Mouse (Mus musculus) natural killer cell, adult 2 months (primary cell): ENCODE data around the gene 1700029P11Rik.

Experiments
- DNase-seq, 2 experiments: peaks; one replicate each; pipeline ENCODE4 v3.0.0; 2022; ENCODE audit warnings: low spot score in 2 of 2

1700029P11Rik gene

DNA sequence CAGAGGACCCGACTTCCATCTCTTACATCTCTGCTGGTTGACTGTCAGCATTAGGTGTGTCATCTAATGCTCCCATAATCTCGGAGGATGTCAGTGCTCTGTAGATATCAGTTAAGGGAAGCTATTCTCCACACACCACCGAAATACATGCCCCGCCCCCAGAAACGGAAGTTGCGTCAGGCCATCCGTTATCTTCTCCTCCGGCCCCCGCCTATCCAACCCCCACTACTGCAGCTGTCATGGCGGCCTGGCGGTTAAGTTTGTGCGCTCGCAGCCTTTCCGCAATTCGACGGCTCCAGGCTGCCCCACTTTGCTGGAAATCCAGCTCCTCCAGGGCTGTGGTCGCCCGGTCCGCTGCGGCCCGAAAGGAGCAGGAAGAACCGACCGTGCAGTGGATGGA is at the start of gene 1700029P11Rik:
Gene 1700029P11Rik, plus strand, starts transcription at position 220 of the 400 bp plus-strand sequence.
- DNase-seq: no peak

DNA sequence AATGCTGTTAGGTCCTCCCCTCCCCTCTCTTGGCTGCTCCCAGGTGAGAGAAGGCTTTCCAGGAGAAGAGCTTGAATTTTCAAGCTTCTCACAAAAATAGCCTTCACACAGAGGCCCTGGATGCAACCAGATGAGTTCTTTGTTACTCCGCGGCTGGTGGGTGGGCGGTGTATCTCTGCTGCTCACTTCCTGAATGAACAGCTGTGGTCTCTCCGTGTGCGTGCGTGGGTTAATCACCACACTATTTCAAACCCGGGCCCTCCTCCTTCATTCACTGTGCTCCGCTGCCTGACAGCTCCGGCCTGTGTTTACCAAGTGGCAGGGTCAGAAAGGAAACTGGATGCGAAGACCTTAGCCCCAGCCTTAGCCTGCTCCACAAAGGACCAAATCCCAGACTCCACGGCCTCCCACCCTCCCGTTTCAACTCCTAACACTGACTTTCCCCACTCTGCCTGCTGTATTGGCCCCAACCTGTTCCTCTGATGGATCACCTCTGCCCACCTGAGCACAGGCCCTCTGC is 47.3 kb upstream of the 1700029P11Rik start:
- peak in 1 of 2 experiments; percentile 50 for DNase-seq

GRCm38 (mm10) chr15:81933986-81934385 is 46.4 kb upstream of the 1700029P11Rik start:
- DNase-seq: peak in 1 of 2 experiments; percentile 43

DNA sequence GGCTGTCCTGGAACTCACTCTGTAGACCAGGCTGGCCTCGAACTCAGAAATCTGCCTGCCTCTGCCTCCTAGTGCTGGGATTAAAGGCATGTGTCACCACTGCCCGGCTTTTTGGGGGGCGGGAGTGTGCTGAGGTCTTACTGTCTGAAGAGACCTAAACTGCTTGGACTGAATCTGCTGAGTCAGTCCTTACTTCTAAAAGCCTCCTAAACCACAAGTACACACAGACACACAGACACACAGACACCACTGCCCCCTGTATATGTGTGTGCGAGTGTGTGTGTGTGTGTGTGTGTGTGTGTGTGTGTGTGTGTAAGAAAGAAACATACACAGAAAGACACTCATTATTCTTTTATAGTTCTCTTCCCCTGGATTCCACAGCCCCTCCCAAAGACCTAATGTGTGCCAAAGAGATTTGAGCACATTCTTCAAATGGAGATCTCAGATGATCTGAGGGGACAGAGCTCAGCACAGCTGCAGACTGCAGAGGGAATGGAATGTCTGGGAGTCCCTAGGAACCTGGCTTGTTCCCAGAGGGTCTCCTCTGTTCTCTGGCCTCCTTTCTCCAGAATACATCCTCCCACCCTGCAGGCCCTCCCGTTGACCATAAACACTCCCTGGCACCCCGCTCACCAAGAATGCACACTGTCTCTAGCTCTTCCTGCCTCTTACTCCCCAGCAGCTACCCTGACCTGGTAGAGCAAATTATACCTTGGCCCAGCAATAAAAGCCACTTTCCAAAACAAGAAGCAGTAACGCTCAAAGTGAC is 44.3 kb upstream of the 1700029P11Rik start:
- no peak for DNase-seq

- DNase-seq: no peak
These were observed 43.7 kb upstream of the 1700029P11Rik start, which contains the start of gene Csdc2 for GRCm38 (mm10) chr15:81936679-81937078. TSS of gene Csdc2 (plus strand) at chr15:81936759.

GRCm38 (mm10) chr15:81937098-81937972 is 43.0 kb upstream of the 1700029P11Rik start:
- no peak for DNase-seq

GRCm38 (mm10) chr15:81938246-81938645 is 42.1 kb upstream of the 1700029P11Rik start:
- DNase-seq: peak in 1 of 2 experiments; percentile 28

DNA sequence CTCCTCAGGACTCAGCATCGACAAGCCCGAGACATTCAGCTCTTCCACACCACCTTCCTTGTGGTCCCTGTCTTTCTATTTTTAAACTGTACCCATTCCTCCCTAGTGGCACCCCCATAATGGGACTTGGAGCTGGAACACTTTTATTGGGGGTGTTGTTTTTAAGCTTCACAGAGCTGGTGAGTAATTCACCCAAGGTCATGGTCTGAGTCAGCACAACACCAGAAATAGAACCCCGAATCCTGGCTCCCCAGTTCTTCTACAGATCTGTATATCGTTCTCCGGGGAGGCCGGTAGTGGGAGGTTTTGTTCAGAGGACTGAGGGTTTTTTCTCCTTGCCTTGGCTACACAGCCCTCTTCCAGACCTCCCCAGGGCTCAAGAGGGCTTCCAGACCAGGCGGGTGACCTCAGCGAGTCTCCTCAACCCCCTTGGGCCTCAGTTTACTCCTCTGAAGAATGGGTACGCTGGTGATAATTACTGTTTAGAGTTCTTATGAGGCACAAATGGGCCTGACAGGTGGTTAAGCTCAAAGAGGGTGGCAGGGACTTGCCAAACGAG is 41.1 kb upstream of the 1700029P11Rik start:
- no peak for DNase-seq

- DNase-seq: no peak
These were observed 40.6 kb upstream of the 1700029P11Rik start for GRCm38 (mm10) chr15:81939774-81940173.

GRCm38 (mm10) chr15:81940219-81940618 is 40.1 kb upstream of the 1700029P11Rik start:
- DNase-seq: no peak

- DNase-seq: no peak
These were observed 39.3 kb upstream of the 1700029P11Rik start for GRCm38 (mm10) chr15:81941010-81941409.

DNA sequence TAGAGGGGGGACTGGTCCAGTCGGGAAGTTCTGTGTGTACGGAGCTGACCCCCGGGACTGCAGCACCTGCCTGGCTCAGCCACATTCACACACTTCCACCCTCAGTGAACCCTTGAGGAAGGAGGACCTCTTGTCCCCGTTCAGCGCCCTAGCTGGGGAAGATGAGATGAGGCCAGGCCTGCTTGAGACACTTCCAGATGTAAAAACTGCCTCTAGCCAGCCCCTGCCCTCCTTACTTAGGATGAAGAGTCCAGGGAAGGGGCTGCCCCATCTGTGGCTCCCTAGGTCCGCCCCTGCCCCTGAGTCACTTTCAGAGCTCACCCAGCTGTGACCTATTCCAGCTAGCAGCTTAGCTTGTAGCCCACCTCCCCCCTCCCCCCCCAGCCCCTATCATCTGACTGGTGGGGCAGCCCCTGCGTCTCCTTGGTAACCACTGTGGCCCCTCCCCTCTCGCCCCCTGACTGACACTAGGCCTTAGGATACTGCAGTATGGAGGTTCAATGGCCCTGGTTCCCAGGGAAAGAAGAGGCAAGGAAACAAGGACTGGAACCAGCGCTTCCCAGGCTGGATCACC is 37.1 kb upstream of the 1700029P11Rik start:
- DNase-seq: no peak

DNA sequence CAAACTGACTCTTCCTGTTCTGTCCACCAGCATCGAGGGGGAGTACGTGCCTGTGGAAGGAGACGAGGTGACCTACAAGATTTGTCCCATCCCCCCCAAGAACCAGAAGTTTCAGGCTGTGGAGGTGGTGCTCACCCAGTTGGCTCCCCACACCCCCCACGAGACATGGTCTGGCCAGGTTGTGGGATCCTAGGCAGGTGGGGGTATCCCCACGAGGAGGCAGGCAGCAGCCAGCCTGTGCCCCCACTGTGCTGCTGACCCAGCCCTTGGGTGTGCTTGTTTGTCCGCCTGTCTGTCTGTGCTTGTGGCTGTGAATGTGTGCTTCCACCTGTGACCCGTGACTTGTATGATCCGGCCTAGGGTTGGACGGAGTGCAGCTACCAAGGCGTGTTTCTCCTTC is 31.3 kb upstream of the 1700029P11Rik start:
- DNase-seq: no peak

GRCm38 (mm10) chr15:81949476-81950131 is 30.7 kb upstream of the 1700029P11Rik start:
- DNase-seq: no peak

- no peak for DNase-seq
These were observed 29.6 kb upstream of the 1700029P11Rik start for GRCm38 (mm10) chr15:81950716-81951115.

DNA sequence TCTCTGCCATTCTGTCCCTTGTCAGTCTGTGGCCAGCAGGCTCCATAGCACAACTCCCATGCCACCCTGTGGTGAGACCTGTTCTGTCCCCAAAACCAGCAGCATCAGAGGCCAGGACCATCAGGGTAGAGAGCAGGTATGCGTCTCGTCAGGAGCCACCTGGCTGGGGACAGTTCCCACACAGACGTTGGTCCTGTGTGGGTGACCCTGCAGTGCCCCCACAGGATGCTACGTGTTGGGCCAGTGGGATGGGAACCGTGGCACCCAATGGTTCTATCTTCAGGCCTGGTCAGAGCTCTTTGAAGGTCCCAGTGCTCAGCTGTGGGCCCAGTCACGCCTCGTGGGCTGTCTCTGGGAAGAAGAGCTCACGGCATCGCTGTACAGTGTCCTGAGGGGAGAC is 29.2 kb upstream of the 1700029P11Rik start:
- DNase-seq: no peak

- DNase-seq: no peak
These were observed 28.0 kb upstream of the 1700029P11Rik start for GRCm38 (mm10) chr15:81952310-81952709.

DNA sequence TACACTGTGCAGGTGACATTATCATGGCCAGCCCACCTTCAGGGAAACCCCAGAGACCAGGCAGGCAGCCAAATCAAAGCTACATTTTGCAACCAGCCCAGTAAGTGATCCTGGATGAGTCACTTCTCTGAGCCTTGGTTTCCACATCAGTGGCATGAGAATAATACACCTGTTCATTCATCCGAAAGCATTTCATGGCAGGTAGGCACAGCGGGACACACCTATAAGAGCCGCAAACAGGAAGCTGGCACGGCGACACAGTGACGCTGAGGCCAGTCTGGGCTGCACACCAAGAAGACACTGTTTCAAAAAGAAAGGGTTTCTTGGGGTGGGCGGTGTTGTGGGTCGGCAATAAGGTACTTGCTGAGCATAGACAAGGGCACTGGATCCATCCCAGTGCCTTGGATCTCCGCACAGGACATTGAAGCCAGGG is 26.2 kb upstream of the 1700029P11Rik start:
- DNase-seq: no peak

GRCm38 (mm10) chr15:81954716-81955115 is 25.6 kb upstream of the 1700029P11Rik start:
- no peak for DNase-seq

GRCm38 (mm10) chr15:81955414-81955813 is 24.9 kb upstream of the 1700029P11Rik start:
- DNase-seq: no peak

- peak; percentile 36 to 63 for DNase-seq
These were observed 23.9 kb upstream of the 1700029P11Rik start for GRCm38 (mm10) chr15:81956457-81956856.
